Mouse (Mus musculus) CH12.LX (cell line): Measurements from ENCODE around the gene Sertad3. TPM values are rescaled to one million over a fixed set of nuclear protein-coding genes. Genes with fewer than 3 reads are reported as not detected.

Experiments
- DNase-seq: peaks from one replicate; pipeline ENCODE4 v3.0.0-alpha.2; 2013; ENCODE audit errors: extremely low read depth
- H3K27ac ChIP-seq: 2 replicates; pipeline ENCODE4 v1.5.1; 2012; ENCODE audit warnings: low read depth, mild to moderate bottlenecking, control low read depth, moderate library complexity; ENCODE audit not compliant: insufficient read depth
- H3K27me3 ChIP-seq: replicated peaks from 2 replicates; pipeline ENCODE3; 2012; ENCODE audit warnings: inconsistent platforms
- H3K36me3 ChIP-seq, 2 experiments: replicated peaks in 1 of 2; 2 replicates each; pipeline versions ENCODE3 to v1.6.1; 2012; ENCODE audit warnings: inconsistent platforms in 1 of 2, low read length in 1 of 2, mild to moderate bottlenecking in 1 of 2, mixed read lengths in 1 of 2, moderate library complexity in 1 of 2; ENCODE audit not compliant: control insufficient read depth in 1 of 2, insufficient read depth in 1 of 2
- H3K4me1 ChIP-seq, 2 experiments: 2 replicates each; pipeline ENCODE4 v1.6.1; 2012; ENCODE audit warnings: inconsistent platforms in 1 of 2, moderate library complexity in 1 of 2; ENCODE audit not compliant: insufficient read depth in 2 of 2, control insufficient read depth in 1 of 2
- H3K4me2 ChIP-seq: 2 replicates; pipeline ENCODE4 v1.6.1; 2012; ENCODE audit warnings: low read depth, mild to moderate bottlenecking, control low read depth; ENCODE audit not compliant: poor library complexity, insufficient read depth, severe bottlenecking
- H3K4me3 ChIP-seq, 3 experiments: fragments of 150-350 bp in 1 of 3; sonication (generic) in 1 of 3; replicated peaks in 1 of 3; 2 replicates each; pipeline versions ENCODE3 to v1.5.1; 2011 to 2012; ENCODE audit warnings: low read depth in 2 of 3, low read length in 2 of 3, mild to moderate bottlenecking in 2 of 3, moderate library complexity in 2 of 3, control low read depth in 1 of 3, improper control_type of control experiment in 1 of 3, inconsistent platforms in 1 of 3, mixed read lengths in 1 of 3; ENCODE audit not compliant: poor library complexity in 1 of 3
- H3K79me2 ChIP-seq: replicated peaks from 2 replicates; pipeline ENCODE4 v1.6.1; 2012; ENCODE audit warnings: mild to moderate bottlenecking, moderate library complexity; ENCODE audit not compliant: control insufficient read depth, poor library complexity, insufficient read depth, severe bottlenecking; ENCODE audit errors: extremely low read depth
- H3K9ac ChIP-seq: 2 replicates; pipeline ENCODE4 v1.6.1; 2012; ENCODE audit warnings: low read depth, mild to moderate bottlenecking, control low read depth, moderate library complexity; ENCODE audit not compliant: insufficient read depth
- H3K9me3 ChIP-seq: replicated peaks from 2 replicates; pipeline ENCODE3; 2012; ENCODE audit warnings: low read length, inconsistent platforms, mixed read lengths
- BHLHE40 ChIP-seq: IDR thresholded peaks from 2 replicates; pipeline ENCODE4 v1.6.1; 2011; ENCODE audit warnings: mild to moderate bottlenecking, low read depth, low read length, improper control_type of control experiment
- CHD1 ChIP-seq: IDR thresholded peaks from 2 replicates; pipeline ENCODE4 v1.6.1; 2012; ENCODE audit warnings: low read depth, low read length, improper control_type of control experiment, inconsistent platforms
- CHD2 ChIP-seq: IDR thresholded peaks from 2 replicates; pipeline ENCODE4 v1.6.1; 2011; ENCODE audit warnings: low read length, improper control_type of control experiment
- CTCF ChIP-seq, 2 experiments: IDR thresholded peaks in 1 of 2; conservative IDR thresholded peaks in 1 of 2; 2 replicates each; pipeline ENCODE4 v1.5.1; 2011 to 2012; ENCODE audit warnings: low read depth in 2 of 2, low read length in 2 of 2, improper control_type of control experiment in 1 of 2, inconsistent platforms in 1 of 2, mild to moderate bottlenecking in 1 of 2, moderate library complexity in 1 of 2
- E2F4 ChIP-seq: IDR thresholded peaks from 2 replicates; pipeline ENCODE4 v1.6.1; 2011; ENCODE audit warnings: low read depth, low read length, improper control_type of control experiment; ENCODE audit not compliant: insufficient replicate concordance
- GABPA ChIP-seq: IDR thresholded peaks from 2 replicates; pipeline ENCODE4 v1.6.1; 2012; ENCODE audit warnings: low read depth, low read length, improper control_type of control experiment, inconsistent platforms; ENCODE audit not compliant: insufficient replicate concordance
- HCFC1 ChIP-seq: IDR thresholded peaks from 2 replicates; pipeline ENCODE4 v1.6.1; 2012; ENCODE audit warnings: low read depth, mild to moderate bottlenecking, inconsistent platforms, low read length, improper control_type of control experiment
- IRF4 ChIP-seq: IDR thresholded peaks from 2 replicates; pipeline ENCODE4 v1.6.1; 2014; ENCODE audit warnings: low read depth, mild to moderate bottlenecking, inconsistent platforms, low read length, improper control_type of control experiment
- JUN ChIP-seq: IDR thresholded peaks from 2 replicates; pipeline ENCODE4 v1.6.1; 2011; ENCODE audit warnings: low read depth, mild to moderate bottlenecking, low read length, improper control_type of control experiment, moderate library complexity; ENCODE audit not compliant: insufficient read depth
- MAFK ChIP-seq: IDR thresholded peaks from 2 replicates; pipeline ENCODE4 v1.6.1; 2011; ENCODE audit warnings: low read length, improper control_type of control experiment; ENCODE audit not compliant: insufficient replicate concordance
- RAD21 ChIP-seq: IDR thresholded peaks from 2 replicates; pipeline ENCODE4 v1.6.1; 2011; ENCODE audit warnings: low read depth, mild to moderate bottlenecking, low read length, improper control_type of control experiment, moderate library complexity
- SMC3 ChIP-seq: IDR thresholded peaks from 2 replicates; pipeline ENCODE4 v1.6.1; 2011; ENCODE audit warnings: low read depth, low read length, improper control_type of control experiment
- TBP ChIP-seq: conservative IDR thresholded peaks from 2 replicates; pipeline ENCODE4 v1.6.1; 2011; ENCODE audit warnings: low read depth, low read length, improper control_type of control experiment
- TCF12 ChIP-seq: IDR thresholded peaks from 2 replicates; pipeline ENCODE4 v1.6.1; 2014; ENCODE audit warnings: low read depth, mild to moderate bottlenecking, inconsistent platforms, low read length, improper control_type of control experiment
- ZC3H11A ChIP-seq: IDR thresholded peaks from 2 replicates; pipeline ENCODE4 v1.6.1; 2012; ENCODE audit warnings: low read depth, mild to moderate bottlenecking, inconsistent platforms, low read length, improper control_type of control experiment
- ZNF384 ChIP-seq: IDR thresholded peaks from 2 replicates; pipeline ENCODE4 v1.6.1; 2012; ENCODE audit warnings: low read depth, low read length, improper control_type of control experiment, inconsistent platforms
- dilution Hi-C: fragments of 300-500 bp; cut with MboI; formaldehyde crosslinking; loops from 2 replicates; pipeline ENCODE4 v1.14.3; 2020; ENCODE audit warnings: low sequenced_read_pairs; ENCODE audit not compliant: extremely low pct_unique_long_range_greater_than_20kb, extremely low pct_ligation_motif_present
- in situ Hi-C: fragments of 300-500 bp; cut with MboI; formaldehyde crosslinking; loops from 3 replicates; pipeline ENCODE4 v1.14.3; 2019; ENCODE audit warnings: low sequenced_read_pairs, low pct_ligation_motif_present, low pct_unique_long_range_greater_than_20kb, mixed read lengths
- polyA plus RNA-seq: library from polyadenylated mRNA; unstranded; fragments of >175 nt; gene quantifications from 2 replicates; pipeline ENCODE4 v1.2.1, GENCODE M21; 2012; ENCODE audit warnings: low read depth; ENCODE audit not compliant: insufficient read length
- total RNA-seq, 2 experiments: library from RNA; depleted of rRNA; stranded (reverse); fragments of 300-350 nt in 1 of 2; fragments of >200 nt in 1 of 2; gene quantifications; 2 replicates each; pipeline ENCODE4 v1.2.3; 2012 to 2014

Sertad3 gene
- total and polyA plus RNA-seq, 3 experiments: 2.7 to 3.9 (median 2.8) TPM

GRCm38 (mm10) chr7:27480506-27480905 lies 6.9 kb downstream of the Sertad3 start:
- H3K4me3 ChIP-seq: no peak overlapping the region
- no peak overlapping the region for H3K4me2 ChIP-seq
- in situ Hi-C loops: no loop called here
- H3K27ac ChIP-seq: no peak overlapping the region
- H3K27me3 ChIP-seq: no peaks in the 10 kb centered on the region
- H3K4me1 ChIP-seq: peaks cover 12 to 42% of the 10 kb centered on the region in 2 experiments
- H3K36me3 ChIP-seq: peaks cover 0 to 12% of the 10 kb centered on the region in 2 experiments
- H3K9ac ChIP-seq: no peak overlapping the region
- no peaks in the 10 kb centered on the region for H3K79me2 ChIP-seq
- TF ChIP-seq TBP: no peak
- no peak for TF ChIP-seq CHD1
- no peak for TF ChIP-seq IRF4
- TF ChIP-seq SMC3: no peak
- no peak for TF ChIP-seq RAD21
- no peak for TF ChIP-seq E2F4
- TF ChIP-seq ZNF384: no peak
- TF ChIP-seq ZC3H11A: no peak
- no peak for TF ChIP-seq BHLHE40
- TF ChIP-seq MAFK: no peak
- no peak for TF ChIP-seq HCFC1
- no peak for TF ChIP-seq TCF12
- dilution Hi-C loops: no loop called here
- DNase-seq: no peak
- H3K9me3 ChIP-seq: no peaks in the 10 kb centered on the region

DNA sequence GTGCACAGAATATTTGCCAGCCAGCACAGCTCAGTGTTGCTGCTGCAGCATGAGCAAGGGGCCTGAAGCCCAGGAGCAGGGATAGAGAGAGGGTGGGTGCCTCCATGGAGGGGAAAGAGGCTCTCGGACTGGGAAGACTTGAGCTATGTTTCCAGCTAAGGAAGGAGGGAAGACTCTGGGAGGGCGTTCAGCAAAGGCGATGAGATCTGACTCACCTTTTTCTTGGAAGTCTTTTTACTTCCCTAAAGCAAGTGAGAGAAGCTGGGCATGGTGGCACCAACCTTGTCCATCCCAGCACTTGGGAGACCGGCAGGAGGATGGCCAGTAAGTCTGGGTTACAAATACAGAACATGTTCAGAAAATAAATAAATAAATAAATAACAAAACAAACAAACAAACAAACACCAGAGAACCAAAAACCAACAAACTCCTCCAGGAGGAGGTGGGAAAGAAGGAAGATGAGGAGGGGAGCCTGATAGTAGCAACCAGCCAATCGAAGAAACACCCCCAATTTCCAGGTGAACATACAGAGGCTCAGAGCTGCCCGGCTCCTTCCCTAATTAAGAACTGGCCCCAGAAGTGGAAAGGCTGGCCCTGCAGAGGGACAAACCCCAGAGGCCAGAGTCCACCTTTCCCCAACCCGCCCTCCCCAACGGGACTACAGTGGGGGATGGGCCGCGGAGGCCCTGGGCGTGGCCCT lies 7.5 kb downstream of the Sertad3 start:
- Histone ChIP-seq H3K9me3 (no peaks in the 10 kb centered on the region), H3K4me1 (peaks cover 12 to 43% of the 10 kb centered on the region in 2 experiments), H3K4me2 (peak overlapping the region; percentile 96), H3K9ac (no peak overlapping the region), H3K79me2 (no peaks in the 10 kb centered on the region), H3K4me3 (peak overlapping the region in 1 of 3 experiments; percentile 34), H3K27ac (no peak overlapping the region), H3K36me3 (peaks cover 0 to 10% of the 10 kb centered on the region in 2 experiments), H3K27me3 (no peaks in the 10 kb centered on the region)
- TF ChIP-seq CTCF (conservative IDR thresholded peaks at IDR 0.05 in 1 of 2, IDR thresholded peaks at IDR 0.05 in 1 of 2; ENCODE audit: low read depth in 2 of 2, low read length in 2 of 2) (no peak), ZC3H11A (no peak), CHD2 (peak; percentile 38; the same call in 1 of the 2 replicates), JUN (no peak), GABPA (no peak)
- no peak for DNase-seq
- dilution Hi-C loops: no loop called here
- in situ Hi-C loops: no loop called here
